Mouse (Mus musculus) midbrain, embryonic 12.5 days (tissue): ENCODE measurements around the gene Pigt. TPM values are rescaled to one million over a fixed set of nuclear protein-coding genes. Genes with fewer than 3 reads are reported as not detected.

Experiments
- ATAC-seq: fragments of 200-750 bp; cut with Nextera tagmentation; 2 replicates; pipeline ENCODE4 v1.8.0; 2017; ENCODE audit warnings: low read depth, moderate TSS enrichment, moderate library complexity; ENCODE audit not compliant: low FRiP score
- H3K27ac ChIP-seq: fragments of 300-500 bp; sonication (generic); replicated peaks from 2 replicates; pipeline ENCODE4 v1.5.1; 2016; ENCODE audit warnings: mild to moderate bottlenecking
- H3K27me3 ChIP-seq: fragments of 300-500 bp; sonication (generic); 2 replicates; pipeline ENCODE4 v1.6.1; 2016; ENCODE audit warnings: mild to moderate bottlenecking
- H3K36me3 ChIP-seq: fragments of 300-500 bp; sonication (generic); 2 replicates; pipeline ENCODE4 v1.6.1; 2016
- H3K4me1 ChIP-seq: fragments of 300-500 bp; sonication (generic); 2 replicates; pipeline ENCODE4 v1.6.1; 2016
- H3K4me2 ChIP-seq: fragments of 300-500 bp; sonication (generic); replicated peaks from 2 replicates; pipeline ENCODE4 v1.6.1; 2016; ENCODE audit warnings: mild to moderate bottlenecking, moderate library complexity
- H3K4me3 ChIP-seq: fragments of 300-500 bp; sonication (generic); 2 replicates; pipeline ENCODE4 v1.5.1; 2016; ENCODE audit warnings: mild to moderate bottlenecking
- H3K9ac ChIP-seq: fragments of 300-500 bp; sonication (generic); replicated peaks from 2 replicates; pipeline ENCODE4 v1.6.1; 2016; ENCODE audit warnings: mild to moderate bottlenecking, moderate library complexity
- H3K9me3 ChIP-seq: fragments of 300-500 bp; sonication (generic); 2 replicates; pipeline ENCODE4 v1.6.1; 2016; ENCODE audit warnings: mild to moderate bottlenecking
- WGBS: fragments of 180-500 bp; shearing (Covaris S2); methylation state at CpG from one replicate; pipeline ENCODE4 v1.1.7; 2016; 5-methylcytosine and 5-hydroxymethylcytosine counted together
- polyA plus RNA-seq: library from polyadenylated mRNA; unstranded; fragments of >200 nt; fragmentation: Nextera tagmentation; extraction: Ambion mirVana; gene quantifications from 2 replicates; pipeline ENCODE4 v1.2.1, GENCODE M21; 2016

The Pigt gene
- polyA plus RNA-seq, 1 experiment from 2014 or later = 46.2 TPM

DNA sequence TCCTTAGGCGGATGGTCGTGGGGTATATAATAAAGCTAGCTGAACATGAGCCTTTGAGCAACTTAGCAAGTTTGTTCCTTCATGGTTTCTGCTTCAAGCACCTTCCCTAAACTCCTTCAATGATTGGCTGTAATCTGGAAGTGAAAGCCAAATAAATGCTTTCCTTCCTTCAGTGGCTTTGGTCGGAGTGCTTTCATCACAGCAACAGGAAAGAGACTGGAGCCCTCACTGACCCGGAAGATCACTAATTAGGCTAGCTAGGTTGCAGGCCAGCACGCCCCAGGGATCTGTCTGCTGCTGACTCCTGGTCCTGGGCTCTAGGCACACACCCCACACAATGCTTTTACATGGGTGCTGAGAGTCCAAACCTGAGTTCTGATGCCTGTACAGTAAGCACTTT, 31.2 kb downstream of the Pigt start:
- no peaks in the 10 kb centered on the region; the same call in 1 of the 2 replicates for H3K27me3 ChIP-seq
- no peaks in the 10 kb centered on the region for H3K36me3 ChIP-seq
- H3K4me2 ChIP-seq = no peak overlapping the region
- no peak overlapping the region for H3K4me3 ChIP-seq
- peaks cover 10% of the 10 kb centered on the region; the same call in 1 of the 2 replicates for H3K9me3 ChIP-seq
- no peak overlapping the region for H3K9ac ChIP-seq
- no peaks in the 10 kb centered on the region for H3K4me1 ChIP-seq
- no peak overlapping the region for H3K27ac ChIP-seq
- no peak for ATAC-seq
- 70% methylated on average over 5 of the region's 5 CpGs for WGBS

DNA sequence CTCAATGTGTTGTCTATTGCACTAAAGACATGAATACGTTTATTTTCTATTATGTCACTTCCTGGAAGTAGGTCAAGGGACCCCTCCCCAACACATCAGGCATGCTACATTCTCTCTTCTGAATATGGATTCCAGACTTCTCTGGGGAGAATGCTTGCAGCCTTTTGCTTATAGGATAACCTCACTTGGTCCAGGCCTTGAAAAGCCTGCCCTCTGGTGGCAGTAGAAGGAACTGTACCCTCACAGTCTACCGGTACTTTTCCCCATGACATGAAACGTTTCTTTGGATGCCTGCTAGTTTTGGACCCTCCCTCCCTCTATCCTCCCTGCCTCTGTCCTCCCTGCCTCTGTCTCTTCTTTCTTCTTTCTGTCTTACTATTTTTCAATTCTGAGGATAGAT, 33.8 kb downstream of the Pigt start:
- H3K9me3 ChIP-seq = peaks cover 10% of the 10 kb centered on the region; the same call in 1 of the 2 replicates
- no peak overlapping the region for H3K4me2 ChIP-seq
- H3K27ac ChIP-seq = no peak overlapping the region
- H3K27me3 ChIP-seq = no peaks in the 10 kb centered on the region; the same call in 1 of the 2 replicates
- no peak for ATAC-seq
- no peaks in the 10 kb centered on the region for H3K36me3 ChIP-seq
- no peaks in the 10 kb centered on the region for H3K4me1 ChIP-seq
- WGBS = 6% methylated on average over 3 of the region's 3 CpGs
- H3K9ac ChIP-seq = no peak overlapping the region
- no peak overlapping the region for H3K4me3 ChIP-seq

DNA sequence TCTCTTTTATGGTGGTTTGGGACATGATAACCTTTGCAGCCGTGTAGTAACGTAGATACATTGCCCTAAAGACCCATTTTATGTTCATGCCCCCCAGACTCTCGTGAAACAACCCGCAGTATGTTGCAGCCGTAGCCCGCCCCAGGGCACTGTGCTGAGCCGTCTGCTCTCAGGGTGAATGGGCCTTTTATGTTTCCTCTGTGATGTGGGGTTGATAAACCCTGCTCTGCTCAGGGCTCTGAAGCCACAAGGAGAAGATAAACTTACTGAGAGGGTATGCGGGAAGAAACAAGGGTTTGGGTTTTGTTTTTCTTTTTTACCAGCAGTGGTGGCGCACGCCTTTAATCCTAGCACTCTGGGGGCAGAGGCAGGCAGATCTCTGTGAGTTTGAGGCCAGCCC, 37.0 kb downstream of the Pigt start:
- Histone ChIP-seq H3K27ac (no peak overlapping the region), H3K9me3 (no peaks in the 10 kb centered on the region), H3K4me3 (no peak overlapping the region), H3K4me2 (no peak overlapping the region), H3K4me1 (no peaks in the 10 kb centered on the region), H3K36me3 (no peaks in the 10 kb centered on the region), H3K27me3 (no peaks in the 10 kb centered on the region; the same call in 1 of the 2 replicates), H3K9ac (no peak overlapping the region)
- 83% methylated on average over 10 of the region's 10 CpGs for WGBS
- no peak for ATAC-seq

DNA sequence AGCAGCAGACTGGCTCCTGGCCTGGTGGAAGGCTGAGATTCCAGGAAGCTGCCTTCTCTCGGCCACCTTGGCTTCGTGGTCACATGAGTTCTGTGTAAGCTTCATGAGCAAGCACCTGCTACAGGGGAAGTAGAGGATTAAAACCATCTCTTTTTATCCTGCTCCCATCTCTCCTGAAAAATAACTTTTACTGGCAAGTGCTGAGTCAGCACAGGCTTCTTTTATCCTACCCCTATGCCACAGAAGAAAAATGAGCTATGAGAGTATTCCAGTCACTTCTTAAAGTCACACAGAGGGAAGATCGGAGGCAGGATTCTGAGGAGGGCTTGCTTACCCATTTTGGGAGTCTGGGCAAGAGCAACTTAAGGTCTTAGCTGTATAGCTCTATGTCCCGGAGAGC, 39.7 kb downstream of the Pigt start:
- H3K27ac ChIP-seq = no peak overlapping the region
- no peaks in the 10 kb centered on the region for H3K4me1 ChIP-seq
- H3K4me2 ChIP-seq = no peak overlapping the region
- H3K27me3 ChIP-seq = no peaks in the 10 kb centered on the region; the same call in 1 of the 2 replicates
- no peaks in the 10 kb centered on the region for H3K36me3 ChIP-seq
- 89% methylated on average over 4 of the region's 4 CpGs for WGBS
- no peak for ATAC-seq
- no peak overlapping the region for H3K9ac ChIP-seq
- no peak overlapping the region for H3K4me3 ChIP-seq
- no peaks in the 10 kb centered on the region for H3K9me3 ChIP-seq

DNA sequence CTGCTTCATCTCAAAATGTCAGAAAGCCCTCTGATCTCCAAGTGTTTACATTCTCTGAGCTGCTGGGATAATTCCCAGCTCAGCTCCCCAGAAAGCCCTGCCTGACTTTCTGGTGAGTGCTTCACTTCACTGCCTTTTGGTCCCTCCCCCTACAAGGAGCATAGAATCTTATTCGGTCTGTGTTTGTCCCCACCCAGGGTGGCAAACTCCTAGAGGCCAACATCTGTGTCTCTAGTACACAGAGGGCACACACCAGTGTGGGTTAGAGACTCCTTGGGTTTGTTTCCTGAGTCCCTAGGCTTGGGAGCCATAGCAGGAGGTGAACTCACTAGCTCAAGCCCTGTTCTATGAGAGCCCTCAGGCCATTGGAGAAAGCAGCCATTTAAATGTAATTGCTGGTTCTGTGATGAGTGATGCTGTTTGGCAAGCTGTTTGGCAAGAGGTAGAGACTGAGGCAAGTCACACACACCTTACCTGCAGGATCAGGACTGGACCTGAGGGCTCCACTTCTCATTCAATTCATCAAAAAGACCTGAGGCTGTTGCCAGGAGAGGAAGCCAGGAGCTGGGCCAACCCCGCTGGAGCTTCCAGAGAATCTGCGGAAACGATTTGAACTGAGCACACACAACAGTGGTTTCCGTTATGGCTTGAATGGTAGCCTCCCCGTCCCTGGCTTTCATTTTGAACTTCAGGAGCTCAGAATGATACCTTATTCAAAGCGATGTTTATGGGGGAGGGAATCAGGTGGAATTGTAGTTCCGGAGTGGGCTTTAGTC, 43.5 kb downstream of the Pigt start:
- H3K27ac ChIP-seq = no peak overlapping the region
- H3K9ac ChIP-seq = no peak overlapping the region
- no peak overlapping the region for H3K4me3 ChIP-seq
- no peaks in the 10 kb centered on the region for H3K9me3 ChIP-seq
- H3K27me3 ChIP-seq = no peaks in the 10 kb centered on the region
- 48% methylated on average over 8 of the region's 8 CpGs for WGBS
- no peak overlapping the region for H3K4me2 ChIP-seq
- H3K36me3 ChIP-seq = no peaks in the 10 kb centered on the region
- ATAC-seq = no peak
- no peaks in the 10 kb centered on the region for H3K4me1 ChIP-seq

DNA sequence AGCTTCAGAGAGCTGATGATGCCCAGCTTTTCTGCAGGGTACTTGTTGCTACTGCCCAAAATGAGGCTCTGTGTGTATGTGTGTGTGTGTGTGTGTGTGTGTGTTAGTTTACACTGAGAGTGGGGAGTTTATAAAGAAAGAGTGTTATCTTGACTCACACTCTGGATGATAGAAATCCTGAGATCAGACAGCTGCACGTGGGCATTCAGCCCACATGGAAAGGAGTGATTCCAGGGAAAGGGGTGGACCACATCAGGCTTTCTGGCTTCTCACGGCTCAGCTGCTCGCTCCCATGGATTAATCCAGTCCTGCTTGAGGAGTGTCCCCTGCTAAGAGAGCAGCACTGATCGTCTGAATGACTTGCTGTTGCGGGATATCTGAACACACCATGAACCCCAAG, 44.8 kb downstream of the Pigt start:
- 72% methylated on average over 5 of the region's 5 CpGs for WGBS
- H3K4me1 ChIP-seq = no peaks in the 10 kb centered on the region
- no peak overlapping the region for H3K27ac ChIP-seq
- H3K9ac ChIP-seq = no peak overlapping the region
- no peaks in the 10 kb centered on the region for H3K9me3 ChIP-seq
- no peak overlapping the region for H3K4me2 ChIP-seq
- no peak overlapping the region for H3K4me3 ChIP-seq
- H3K36me3 ChIP-seq = no peaks in the 10 kb centered on the region
- H3K27me3 ChIP-seq = no peaks in the 10 kb centered on the region
- no peak for ATAC-seq

DNA sequence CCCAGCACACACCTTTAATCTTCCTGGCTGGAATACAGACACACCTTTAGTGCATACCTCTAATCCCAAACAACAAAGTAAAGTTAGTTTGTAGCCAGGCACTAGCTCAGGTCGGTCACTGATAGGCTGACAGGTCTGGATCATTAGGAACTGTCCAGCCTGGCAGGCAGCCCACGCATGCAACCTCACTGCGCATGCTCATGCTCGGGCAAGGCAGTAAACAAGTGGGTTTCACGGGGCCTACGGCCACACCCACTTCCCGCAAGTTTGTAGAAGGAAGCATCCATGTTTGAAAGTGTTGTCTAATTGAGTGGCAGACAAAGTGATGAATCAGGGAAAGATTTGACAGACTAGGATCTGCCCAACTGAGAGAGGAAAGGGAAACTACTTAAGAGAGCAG, 45.3 kb downstream of the Pigt start:
- H3K4me2 ChIP-seq = no peak overlapping the region
- no peaks in the 10 kb centered on the region for H3K4me1 ChIP-seq
- H3K36me3 ChIP-seq = no peaks in the 10 kb centered on the region
- no peak overlapping the region for H3K9ac ChIP-seq
- WGBS = 86% methylated on average over 7 of the region's 7 CpGs
- H3K27me3 ChIP-seq = no peaks in the 10 kb centered on the region
- no peak overlapping the region for H3K27ac ChIP-seq
- no peak overlapping the region for H3K4me3 ChIP-seq
- no peak for ATAC-seq
- no peaks in the 10 kb centered on the region for H3K9me3 ChIP-seq

DNA sequence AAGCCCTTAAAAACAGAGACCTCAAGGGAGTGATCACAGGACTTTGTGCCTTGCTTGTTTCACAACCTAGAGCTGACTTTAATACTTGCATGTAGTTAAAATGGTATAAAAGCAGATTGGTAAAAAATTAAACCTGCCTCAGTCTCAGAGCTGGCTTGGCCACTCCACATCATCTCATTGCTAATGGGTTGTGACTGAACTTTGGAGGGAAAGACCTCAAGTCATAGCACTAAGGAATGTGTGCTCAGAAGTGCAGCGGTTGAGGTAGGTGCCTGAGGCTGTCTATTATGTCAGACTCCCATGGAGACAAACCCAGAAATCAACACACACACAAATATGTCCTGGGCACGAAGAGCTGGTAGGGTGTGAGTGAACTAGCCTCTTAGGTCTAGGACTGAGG, 46.4 kb downstream of the Pigt start:
- 84% methylated on average over 2 of the region's 2 CpGs for WGBS
- no peaks in the 10 kb centered on the region for H3K9me3 ChIP-seq
- H3K4me3 ChIP-seq = no peak overlapping the region
- H3K9ac ChIP-seq = no peak overlapping the region
- no peaks in the 10 kb centered on the region for H3K4me1 ChIP-seq
- no peak for ATAC-seq
- no peaks in the 10 kb centered on the region for H3K36me3 ChIP-seq
- H3K27me3 ChIP-seq = no peaks in the 10 kb centered on the region
- H3K4me2 ChIP-seq = no peak overlapping the region
- H3K27ac ChIP-seq = no peak overlapping the region

DNA sequence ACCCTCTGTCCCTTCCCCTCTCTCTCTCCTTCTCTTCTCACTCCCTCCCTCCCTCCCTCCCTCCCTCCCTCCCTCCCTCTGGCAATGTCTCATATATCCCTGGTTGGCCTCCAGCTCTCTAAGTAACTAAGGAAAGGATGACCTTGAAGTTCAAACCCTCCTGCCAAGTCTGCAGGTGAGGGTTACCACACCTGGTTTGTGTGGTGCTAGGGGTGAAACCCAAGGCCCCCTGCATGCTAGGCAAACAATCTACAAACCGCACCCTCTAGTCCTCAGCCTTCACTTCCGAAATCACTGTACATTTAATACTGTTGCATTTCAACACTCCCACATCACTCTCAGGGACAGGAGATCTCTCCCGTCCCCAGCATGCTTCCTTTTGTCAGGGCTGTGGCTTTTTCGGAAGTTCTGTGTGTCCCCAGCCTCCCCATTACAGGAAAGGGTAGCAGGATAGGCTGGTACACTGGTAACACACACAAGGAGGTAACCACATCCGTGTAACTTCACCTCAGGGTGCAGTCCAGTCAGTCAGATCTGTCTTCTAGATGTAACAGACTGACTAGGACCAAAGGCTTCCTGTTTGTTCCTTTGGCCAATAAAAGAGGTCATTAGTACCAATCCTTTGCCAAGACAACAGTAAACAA, 47.3 kb downstream of the Pigt start:
- ATAC-seq = no peak
- Histone ChIP-seq H3K4me2 (no peak overlapping the region), H3K4me3 (no peak overlapping the region), H3K9me3 (no peaks in the 10 kb centered on the region), H3K9ac (no peak overlapping the region), H3K36me3 (no peaks in the 10 kb centered on the region), H3K27me3 (no peaks in the 10 kb centered on the region), H3K27ac (no peak overlapping the region), H3K4me1 (peaks cover 2% of the 10 kb centered on the region)
- 62% methylated on average over 5 of the region's 5 CpGs for WGBS

DNA sequence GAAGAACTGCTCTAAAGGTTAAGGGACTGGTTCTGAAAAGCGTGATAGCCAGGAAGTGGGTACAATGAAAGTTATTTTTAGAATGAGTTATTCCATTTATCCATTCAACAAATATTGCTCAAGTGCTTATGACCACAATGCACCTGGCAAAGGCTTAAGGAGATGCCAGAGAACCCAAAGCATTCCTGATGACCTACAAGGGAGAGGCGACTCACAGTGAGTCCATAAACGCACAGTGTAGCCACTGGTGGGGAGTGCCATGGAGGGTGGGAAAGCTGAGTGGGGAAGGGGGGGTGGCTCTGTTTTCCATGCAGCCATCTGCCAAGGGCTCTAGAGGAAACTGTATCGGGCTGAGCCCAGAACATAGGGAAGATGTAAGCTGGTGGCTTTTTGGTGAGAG, 52.0 kb downstream of the Pigt start:
- WGBS = 46% methylated on average over 4 of the region's 4 CpGs
- Histone ChIP-seq H3K9me3 (no peaks in the 10 kb centered on the region), H3K9ac (no peak overlapping the region), H3K27me3 (0 out of 2 replicates have a peak, but pooled peaks cover 6% of the 10 kb centered on the region), H3K4me1 (peaks cover 10% of the 10 kb centered on the region), H3K36me3 (no peaks in the 10 kb centered on the region), H3K4me3 (no peak overlapping the region), H3K27ac (no peak overlapping the region), H3K4me2 (no peak overlapping the region)
- ATAC-seq = no peak

DNA sequence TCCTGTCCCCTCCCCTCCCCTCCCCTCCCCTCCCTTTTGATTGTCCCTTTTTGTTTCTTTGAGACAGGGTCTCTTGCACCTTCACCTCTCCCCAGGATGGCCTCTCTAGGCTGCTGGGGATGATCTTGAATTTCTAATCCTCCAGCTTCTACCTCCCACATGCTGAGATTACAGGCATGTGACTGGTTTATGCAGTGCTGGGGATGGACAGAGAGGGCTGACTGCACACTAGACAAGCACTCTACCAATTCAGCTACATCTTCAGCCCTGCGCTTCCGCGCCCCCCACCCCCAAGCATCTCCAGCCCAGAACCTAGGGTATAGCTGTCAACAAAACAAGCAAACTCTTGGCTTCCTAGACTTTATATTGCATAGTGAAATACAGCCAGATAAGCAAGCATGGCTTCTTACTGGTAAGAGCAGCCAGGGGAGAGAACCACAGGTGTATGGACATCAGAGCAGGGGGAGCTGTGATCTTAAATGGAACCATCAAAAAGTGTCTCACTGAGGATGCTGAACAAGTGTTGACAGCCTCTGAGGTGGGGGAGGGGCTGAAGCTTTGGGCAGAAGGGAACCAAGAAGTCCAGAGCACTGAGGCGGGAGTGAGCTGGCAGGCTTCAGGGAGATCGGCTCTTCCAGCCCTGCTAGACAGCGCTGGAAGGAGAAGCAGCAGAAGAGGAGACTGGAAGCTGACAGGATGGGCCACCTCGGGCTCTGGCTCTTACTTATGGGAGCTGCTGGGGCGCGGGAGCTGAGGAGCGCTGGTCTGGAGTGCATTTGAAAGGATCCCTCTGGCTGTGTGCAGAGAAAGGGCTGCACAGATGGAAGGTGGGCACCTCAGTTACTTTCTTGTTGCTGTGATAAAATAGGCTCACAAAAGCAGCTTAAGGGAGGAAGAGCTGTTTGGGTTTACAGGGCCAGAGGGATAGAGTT, 52.9 kb downstream of the Pigt start:
- Histone ChIP-seq H3K36me3 (no peaks in the 10 kb centered on the region), H3K4me2 (peak overlapping the region; percentile 23), H3K9me3 (no peaks in the 10 kb centered on the region), H3K9ac (0 out of 2 replicates have a peak overlapping the region, but pooled peaks have one; percentile 3), H3K27ac (no peak overlapping the region), H3K4me3 (no peak overlapping the region), H3K4me1 (peaks cover 10% of the 10 kb centered on the region), H3K27me3 (0 out of 2 replicates have a peak, but pooled peaks cover 6% of the 10 kb centered on the region)
- no peak for ATAC-seq
- WGBS = 13% methylated on average over 10 of the region's 10 CpGs

DNA sequence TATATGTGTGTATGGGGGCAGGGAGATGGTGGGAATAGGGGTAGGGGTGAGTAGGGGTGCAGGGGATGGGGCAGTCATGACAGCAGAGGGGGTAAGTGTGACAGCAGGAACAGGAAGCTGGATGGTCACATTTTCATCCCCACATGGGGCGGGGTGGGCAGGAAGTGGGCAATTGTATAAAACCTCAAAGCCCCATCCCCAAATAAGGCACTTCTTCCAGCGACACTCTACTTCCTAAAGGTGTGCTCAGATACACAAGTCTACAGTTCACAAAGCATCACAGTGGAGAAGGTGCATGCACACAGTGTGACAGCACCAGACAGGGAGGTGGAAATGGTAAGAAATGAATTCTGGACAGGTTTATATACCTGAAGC, 53.6 kb downstream of the Pigt start:
- no peak for ATAC-seq
- WGBS = 85% methylated on average over 2 of the region's 2 CpGs

More for the DNA sequence above, 53.6 kb downstream of the Pigt start:
- Histone ChIP-seq H3K36me3 (no peaks in the 10 kb centered on the region), H3K9ac (0 out of 2 replicates have a peak overlapping the region, but pooled peaks have one; percentile 3), H3K27me3 (0 out of 2 replicates have a peak, but pooled peaks cover 6% of the 10 kb centered on the region), H3K27ac (no peak overlapping the region), H3K9me3 (no peaks in the 10 kb centered on the region), H3K4me2 (no peak overlapping the region), H3K4me3 (no peak overlapping the region), H3K4me1 (peaks cover 10% of the 10 kb centered on the region)
